Mouse (Mus musculus) embryo, embryonic 10.5 days (tissue): ENCODE measurements at regions not wholly inside any gene's neighbourhood (a gene's known extent, or its start where the extent isn't known, plus 50 kb on each side); places are given as distances from the start of the nearest gene placed in this dataset.
A peak's percentile ranks its signal among the peaks of the same experiment; 100 is the strongest.

ENCODE experiments used
- DNase-seq: peaks from one replicate; pipeline ENCODE4 v3.0.0-alpha.2; 2015; ENCODE audit warnings: low spot score

DNA sequence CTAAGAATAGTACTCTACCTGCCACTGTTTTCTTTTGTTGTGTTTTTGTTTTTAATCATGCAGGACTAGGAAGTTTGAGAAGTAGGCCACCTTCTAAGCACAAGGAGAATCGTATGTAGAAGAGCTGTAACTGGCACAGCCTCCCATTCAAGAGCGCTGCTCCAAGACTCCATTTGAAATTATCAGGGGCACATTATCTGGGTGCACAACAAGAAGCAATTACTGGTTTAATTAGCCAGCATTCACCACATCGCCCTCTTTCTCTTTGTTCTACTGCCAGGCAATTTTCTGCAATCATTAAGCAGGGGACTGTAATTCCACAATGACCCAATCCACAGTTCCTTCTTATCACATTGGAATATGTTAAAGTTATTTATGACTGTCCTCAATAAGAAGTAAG, 1220.8 kb upstream of the Pabpc4l start:
- no peak for DNase-seq

DNA sequence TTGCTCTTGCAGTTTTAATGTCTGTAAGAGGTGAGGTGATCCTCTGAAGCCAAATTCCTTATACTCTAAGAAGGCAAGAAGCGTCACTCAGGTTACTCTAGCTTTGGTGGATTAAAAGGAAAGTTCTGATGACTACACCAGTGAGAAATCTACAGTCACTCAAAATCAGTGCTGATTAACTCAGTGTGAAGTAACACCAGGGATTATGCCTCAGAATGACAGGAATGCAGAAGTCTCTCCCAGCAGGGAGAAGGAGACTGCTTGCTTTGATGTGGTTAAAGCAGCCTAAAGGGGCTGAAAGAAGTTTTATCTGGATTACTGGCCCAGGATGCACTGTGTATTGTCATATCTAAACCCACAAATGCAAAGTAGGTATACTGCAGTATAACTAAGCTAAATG, 1214.5 kb upstream of the Pabpc4l start:
- peak; percentile 25 for DNase-seq

DNA sequence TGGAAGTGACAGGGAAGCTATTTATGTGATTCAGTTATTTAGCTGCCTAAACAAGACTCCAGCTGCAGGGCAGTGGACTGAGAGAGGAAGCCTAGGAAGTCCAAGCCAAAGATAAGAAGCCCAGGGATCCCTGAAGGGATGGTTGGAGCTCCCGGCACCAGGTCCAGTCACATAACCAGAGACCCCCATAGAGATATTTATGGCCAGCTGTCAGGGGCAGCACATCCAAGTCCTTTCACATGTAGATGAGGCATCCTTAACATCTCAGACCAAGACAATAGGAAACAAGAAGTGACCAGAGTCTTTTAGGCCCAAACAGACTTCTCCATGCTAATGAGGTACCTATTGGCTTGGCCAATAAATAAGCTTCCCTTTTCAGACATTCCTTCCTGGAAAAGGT, 1212.5 kb upstream of the Pabpc4l start:
- no peak for DNase-seq
